Mouse (Mus musculus): ENCODE measurements around the gene Arl4a.

Arl4a gene

DNA sequence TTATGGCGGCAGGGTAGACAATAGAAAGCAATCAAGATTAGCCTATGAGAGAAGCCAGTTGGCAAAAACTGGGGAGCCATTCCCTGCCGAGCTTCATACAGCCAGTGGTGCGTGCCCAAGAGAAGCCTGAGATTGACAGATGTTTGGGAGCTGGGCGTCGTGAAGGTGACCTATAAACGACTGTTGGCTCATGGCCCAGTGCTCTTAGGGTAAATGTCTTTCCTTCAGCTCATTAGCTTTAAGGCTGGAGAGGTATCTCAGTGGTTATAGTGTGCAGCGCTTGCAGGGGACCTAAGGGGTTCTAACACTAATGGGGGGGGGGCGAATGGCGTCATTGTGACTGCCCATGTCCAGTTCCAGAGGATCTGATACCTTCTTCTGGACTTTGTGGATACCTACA is 21.8 kb downstream of the Arl4a start:
- in situ Hi-C loops (cut with MboI; ENCODE audit: low sequenced_read_pairs) = no loop called here

GRCm38 (mm10) chr12:40009866-40010265 is 28.0 kb downstream of the Arl4a start:
- in situ Hi-C loops (cut with MboI; ENCODE audit: low sequenced_read_pairs) = no loop called here

GRCm38 (mm10) chr12:40008459-40008858 is 29.4 kb downstream of the Arl4a start:
- in situ Hi-C loops (cut with MboI; ENCODE audit: low sequenced_read_pairs) = no loop called here

GRCm38 (mm10) chr12:40004766-40005165 is 33.1 kb downstream of the Arl4a start:
- in situ Hi-C loops (cut with MboI; ENCODE audit: low sequenced_read_pairs) = no loop called here

GRCm38 (mm10) chr12:39998853-39999195 is 39.0 kb downstream of the Arl4a start:
- in situ Hi-C loops (cut with MboI; ENCODE audit: low sequenced_read_pairs) = no loop called here

DNA sequence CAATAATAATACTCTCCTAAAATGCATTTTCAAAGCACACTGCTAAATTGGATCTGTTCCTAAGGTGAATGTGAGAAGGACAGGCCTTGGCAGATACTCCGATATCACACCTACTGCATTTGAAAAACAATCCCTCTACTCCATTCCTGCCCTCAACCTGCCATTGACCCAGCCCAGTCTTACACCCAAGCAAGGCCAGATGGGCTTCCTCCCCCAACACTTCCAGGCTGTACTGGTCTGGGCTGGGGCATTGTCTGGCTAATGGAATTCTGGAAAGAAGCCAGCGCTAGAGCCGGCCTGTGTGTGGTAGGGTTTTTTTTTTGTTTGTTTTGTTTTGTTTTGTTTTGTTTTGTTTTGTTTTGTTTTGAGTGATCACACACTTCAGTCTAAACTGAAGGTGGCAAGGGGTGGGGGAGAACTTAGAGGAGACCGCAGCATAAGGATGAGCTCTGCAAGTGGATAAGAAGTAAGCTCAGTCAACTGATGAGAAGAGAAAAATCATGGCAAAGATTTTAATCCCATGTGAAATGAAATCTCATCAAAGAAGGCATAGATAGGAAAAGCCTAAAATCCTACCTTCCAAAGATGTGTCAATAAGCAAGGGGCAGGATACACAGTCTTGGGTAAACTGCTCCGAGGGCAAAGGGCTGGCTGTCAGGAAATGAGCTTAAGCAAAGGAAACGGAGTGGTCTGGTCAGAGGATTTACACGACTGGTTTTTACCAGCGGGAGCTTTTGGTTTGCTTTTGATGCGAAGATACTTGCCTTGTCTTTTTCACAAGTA is 39.6 kb downstream of the Arl4a start:
- in situ Hi-C loops (cut with MboI; ENCODE audit: low sequenced_read_pairs) = no loop called here

DNA sequence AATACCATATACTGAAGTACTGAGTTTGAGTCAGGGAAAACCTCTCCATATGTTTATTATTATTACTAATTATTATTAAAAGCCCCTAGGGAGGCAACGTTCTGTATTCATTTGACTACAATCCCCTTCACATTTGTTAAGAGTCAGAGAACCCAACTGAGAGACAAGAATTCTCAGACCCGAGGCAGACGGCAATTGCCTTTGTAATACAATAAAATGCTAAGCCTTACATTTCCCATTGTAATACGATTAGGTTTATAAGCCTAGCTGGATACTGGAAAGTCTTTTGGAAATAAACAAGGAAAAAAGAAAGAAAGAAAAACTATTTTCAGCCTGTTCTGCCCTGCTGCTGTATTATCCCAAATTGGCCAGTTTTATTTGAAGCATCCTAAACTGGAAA is 40.2 kb downstream of the Arl4a start:
- in situ Hi-C loops (cut with MboI; ENCODE audit: low sequenced_read_pairs) = no loop called here

DNA sequence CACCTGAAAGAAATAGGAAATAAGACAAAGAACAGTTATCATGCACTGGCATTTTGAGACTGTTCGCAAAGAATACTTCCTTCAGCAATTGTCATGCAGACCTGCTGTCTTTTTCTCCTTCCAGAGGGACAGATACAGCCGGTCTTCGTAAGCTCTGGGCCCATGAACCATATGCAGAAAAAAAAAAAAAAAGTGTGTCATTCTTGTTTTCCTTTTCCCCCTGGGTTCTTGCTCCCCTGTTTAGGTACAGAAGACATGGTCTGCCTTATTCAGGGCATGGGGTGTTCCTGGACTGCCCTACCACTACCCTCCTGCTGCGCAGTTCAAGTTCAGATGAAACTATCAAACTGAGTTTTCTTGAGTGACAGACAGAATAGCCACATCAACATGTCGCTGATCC is 41.8 kb downstream of the Arl4a start:
- in situ Hi-C loops (cut with MboI; ENCODE audit: low sequenced_read_pairs) = no loop called here

GRCm38 (mm10) chr12:39995609-39996008 is 42.2 kb downstream of the Arl4a start:
- in situ Hi-C loops (cut with MboI; ENCODE audit: low sequenced_read_pairs) = no loop called here

DNA sequence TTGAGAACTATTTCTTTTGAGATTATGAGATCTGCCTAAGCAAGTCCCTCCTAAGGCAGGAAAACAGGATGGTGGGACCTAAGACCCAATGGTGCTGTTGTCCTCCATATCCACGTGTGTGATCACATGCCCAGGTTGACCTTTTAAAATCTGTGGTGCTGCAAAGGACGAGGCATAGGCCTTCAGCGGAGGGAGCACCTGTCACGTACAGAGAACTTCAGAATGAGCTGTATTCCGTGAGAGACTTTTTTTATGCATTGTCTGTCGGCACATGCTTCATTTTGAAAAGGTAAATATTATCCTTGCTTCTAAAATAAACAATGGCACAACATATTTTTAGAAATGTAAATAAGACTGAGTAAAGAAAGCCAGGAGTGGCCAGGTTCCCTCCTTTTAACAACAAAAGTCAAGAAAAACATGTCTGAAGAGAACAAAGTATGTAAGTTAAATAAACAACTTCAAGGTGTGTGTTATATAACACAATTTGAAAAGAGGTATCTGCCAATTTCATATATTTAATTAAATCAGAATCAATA is 45.0 kb downstream of the Arl4a start:
- in situ Hi-C loops (cut with MboI; ENCODE audit: low sequenced_read_pairs) = no loop called here

GRCm38 (mm10) chr12:39990830-39991780 is 46.7 kb downstream of the Arl4a start:
- in situ Hi-C loops (cut with MboI; ENCODE audit: low sequenced_read_pairs) = no loop called here

GRCm38 (mm10) chr12:39989136-39989535 is 48.7 kb downstream of the Arl4a start:
- in situ Hi-C loops (cut with MboI; ENCODE audit: low sequenced_read_pairs) = no loop called here

- in situ Hi-C loops (cut with MboI; ENCODE audit: low sequenced_read_pairs) = no loop called here
These were observed 50.6 kb downstream of the Arl4a start for GRCm38 (mm10) chr12:39987177-39987576.

- in situ Hi-C loops (cut with MboI; ENCODE audit: low sequenced_read_pairs) = no loop called here
These were observed 52.2 kb downstream of the Arl4a start for GRCm38 (mm10) chr12:39985639-39986038.

DNA sequence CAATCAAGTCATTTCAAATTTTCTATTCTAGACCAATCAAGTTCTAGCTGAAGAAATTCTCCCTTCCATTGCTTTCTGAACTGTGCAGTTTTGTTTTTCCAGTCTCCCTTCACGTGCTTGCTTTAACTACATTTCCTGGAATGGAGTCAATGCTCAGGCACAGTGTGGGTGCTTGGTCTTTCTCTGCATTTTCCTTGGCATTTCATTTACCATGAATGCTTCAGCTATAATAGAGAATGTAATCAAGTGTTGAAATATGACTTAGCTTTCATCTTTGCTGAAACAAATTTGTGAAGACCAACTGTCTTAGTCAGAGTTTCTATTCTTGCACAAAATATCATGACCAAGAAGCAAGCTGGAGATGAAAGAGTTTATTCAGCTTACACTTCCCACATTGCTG is 58.0 kb downstream of the Arl4a start:
- in situ Hi-C loops (cut with MboI; ENCODE audit: low sequenced_read_pairs) = no loop called here

GRCm38 (mm10) chr12:39979066-39979465 is 58.8 kb downstream of the Arl4a start:
- in situ Hi-C loops (cut with MboI; ENCODE audit: low sequenced_read_pairs) = no loop called here

- in situ Hi-C loops (cut with MboI; ENCODE audit: low sequenced_read_pairs) = no loop called here
These were observed 59.7 kb downstream of the Arl4a start for GRCm38 (mm10) chr12:39977996-39978590.

DNA sequence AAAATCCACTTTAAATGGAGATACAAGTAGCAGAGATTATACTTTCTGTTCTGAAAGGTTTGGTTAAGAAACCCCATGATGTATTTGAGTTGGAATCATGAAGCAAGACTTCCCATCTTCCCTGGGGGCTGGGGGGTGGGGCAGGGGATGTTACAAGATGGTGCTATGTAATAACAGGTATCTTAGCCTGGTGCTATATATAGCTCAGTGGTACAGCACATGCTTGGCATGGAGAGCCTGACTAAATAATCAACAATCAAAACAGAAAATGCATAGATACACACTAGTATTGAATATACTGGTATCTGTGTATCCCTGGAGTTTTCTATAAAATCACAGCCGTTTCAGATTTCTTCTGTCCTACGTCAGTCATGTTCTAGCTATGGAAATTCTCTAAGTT is 61.4 kb downstream of the Arl4a start:
- in situ Hi-C loops (cut with MboI; ENCODE audit: low sequenced_read_pairs) = no loop called here

DNA sequence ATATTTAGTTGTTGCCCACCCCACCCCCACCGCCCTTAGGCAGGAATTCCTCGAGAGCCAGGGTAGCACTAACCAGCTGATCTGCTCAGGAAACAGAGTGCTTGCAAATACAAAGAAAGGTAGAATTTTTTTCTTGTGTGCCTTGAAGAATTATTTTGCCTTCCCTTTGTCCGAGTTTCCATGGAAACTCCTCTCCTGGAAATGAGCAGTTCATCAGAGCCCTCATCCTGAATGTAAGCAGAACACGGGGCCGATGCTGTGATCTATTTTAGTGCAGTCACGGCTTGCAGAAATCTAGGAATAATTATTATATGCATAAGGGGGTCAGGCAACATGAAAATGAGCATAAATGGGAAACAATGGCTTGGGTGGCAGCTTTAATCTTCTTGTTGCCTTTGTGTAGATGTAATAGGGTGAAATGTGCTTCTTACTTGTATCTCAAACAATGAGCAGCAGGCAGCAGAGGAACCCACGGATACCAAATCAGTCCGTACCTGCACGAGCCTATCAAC is 61.9 kb downstream of the Arl4a start:
- in situ Hi-C loops (cut with MboI; ENCODE audit: low sequenced_read_pairs) = no loop called here

- in situ Hi-C loops (cut with MboI; ENCODE audit: low sequenced_read_pairs) = no loop called here
These were observed 62.7 kb downstream of the Arl4a start for GRCm38 (mm10) chr12:39974977-39975583.

- in situ Hi-C loops (cut with MboI; ENCODE audit: low sequenced_read_pairs) = no loop called here
These were observed 63.6 kb downstream of the Arl4a start for GRCm38 (mm10) chr12:39974273-39974672.
